Mouse (Mus musculus) cerebellum, postnatal 25 days (tissue): ENCODE results near the gene Ttc13.

Experiments
- DNase-seq, 2 experiments: peaks; one replicate each; pipeline ENCODE4 v3.0.0; 2021; ENCODE audit warnings: mixed read lengths in 2 of 2

The Ttc13 gene

GRCm38 (mm10) chr8:124653568-124654475 lies 68.0 kb downstream of the Ttc13 start:
- DNase-seq: no peak

- DNase-seq: peak; percentile 65 to 75
Observed at GRCm38 (mm10) chr8:124652546-124652945, 69.2 kb downstream of the Ttc13 start.

GRCm38 (mm10) chr8:124651776-124652175 lies 70.0 kb downstream of the Ttc13 start:
- DNase-seq: no peak

GRCm38 (mm10) chr8:124648311-124648710 lies 73.5 kb downstream of the Ttc13 start:
- DNase-seq: no peak

GRCm38 (mm10) chr8:124643540-124644339 lies 78.0 kb downstream of the Ttc13 start:
- peak in 1 of 2 experiments; percentile 45 for DNase-seq

- no peak for DNase-seq
Observed at GRCm38 (mm10) chr8:124641599-124641998, 80.2 kb downstream of the Ttc13 start.

- no peak for DNase-seq
Observed at GRCm38 (mm10) chr8:124635247-124635502, 86.6 kb downstream of the Ttc13 start.

GRCm38 (mm10) chr8:124634411-124635246 lies 87.2 kb downstream of the Ttc13 start:
- peak in 1 of 2 experiments; percentile 47 for DNase-seq

- DNase-seq: peak; percentile 52 to 63
Observed at GRCm38 (mm10) chr8:124633001-124633703, 88.6 kb downstream of the Ttc13 start.

- no peak for DNase-seq
Observed at GRCm38 (mm10) chr8:124631966-124632365, 89.8 kb downstream of the Ttc13 start.

- DNase-seq: no peak
Observed at GRCm38 (mm10) chr8:124630891-124631290, 90.9 kb downstream of the Ttc13 start.

- DNase-seq: no peak
Observed at GRCm38 (mm10) chr8:124630489-124630888, 91.3 kb downstream of the Ttc13 start.

- no peak for DNase-seq
Observed at GRCm38 (mm10) chr8:124626251-124626650, 95.5 kb downstream of the Ttc13 start.
